Mouse (Mus musculus) myocyte (in vitro differentiated cells): ENCODE data around the gene Reep6.

ENCODE experiments used
- CEBPB ChIP-seq: IDR thresholded peaks from 2 replicates; pipeline ENCODE4 v1.6.1; 2011; ENCODE audit warnings: mild to moderate bottlenecking, moderate library complexity; ENCODE audit not compliant: poor library complexity, insufficient read depth, severe bottlenecking
- E2F4 ChIP-seq: IDR thresholded peaks from one replicate; pipeline ENCODE4 v1.6.1; 2011; ENCODE audit warnings: mild to moderate bottlenecking, control low read depth, moderate library complexity; ENCODE audit not compliant: insufficient read depth
- MAX ChIP-seq: IDR thresholded peaks from one replicate; pipeline ENCODE4 v1.6.1; 2011; ENCODE audit warnings: low read depth, mild to moderate bottlenecking, control low read depth
- MYOD1 ChIP-seq, 3 experiments: IDR thresholded peaks; one replicate each; pipeline ENCODE4 v1.6.1; 2011; ENCODE audit warnings: control low read depth in 2 of 3, low read depth in 2 of 3, mild to moderate bottlenecking in 2 of 3, moderate library complexity in 1 of 3; ENCODE audit not compliant: insufficient read length in 2 of 3, control insufficient read depth in 1 of 3
- MYOG ChIP-seq, 3 experiments: IDR thresholded peaks; one replicate each; pipeline ENCODE4 v1.6.1; 2011; ENCODE audit warnings: control low read depth in 2 of 3, low read depth in 2 of 3, mild to moderate bottlenecking in 2 of 3; ENCODE audit not compliant: insufficient read length in 2 of 3, control insufficient read depth in 1 of 3, insufficient read depth in 1 of 3
- POLR2A ChIP-seq: IDR thresholded peaks from one replicate; pipeline ENCODE4 v1.6.1; 2011; ENCODE audit warnings: low read depth, mild to moderate bottlenecking, control low read depth, moderate library complexity; ENCODE audit not compliant: insufficient read length
- POLR2AphosphoS2 ChIP-seq: IDR thresholded peaks from one replicate; pipeline ENCODE4 v1.6.1; 2011; ENCODE audit warnings: low read depth, control low read depth; ENCODE audit not compliant: insufficient read length
- REST ChIP-seq: IDR thresholded peaks from one replicate; pipeline ENCODE4 v1.6.1; 2011; ENCODE audit warnings: mild to moderate bottlenecking, control low read depth, moderate library complexity; ENCODE audit not compliant: insufficient read depth, insufficient read length
- SRF ChIP-seq: IDR thresholded peaks from one replicate; pipeline ENCODE4 v1.6.1; 2011; ENCODE audit warnings: low read depth; ENCODE audit not compliant: control insufficient read depth, insufficient read length
- TCF12 ChIP-seq: IDR thresholded peaks from one replicate; pipeline ENCODE4 v1.6.1; 2011; ENCODE audit warnings: mild to moderate bottlenecking, control low read depth; ENCODE audit not compliant: poor library complexity, insufficient read depth, severe bottlenecking
- TCF3 ChIP-seq: IDR thresholded peaks from one replicate; pipeline ENCODE4 v1.6.1; 2011; ENCODE audit warnings: low read depth, control low read depth; ENCODE audit not compliant: insufficient read length
- USF1 ChIP-seq: IDR thresholded peaks from one replicate; pipeline ENCODE4 v1.6.1; 2011; ENCODE audit warnings: low read depth, mild to moderate bottlenecking, control low read depth, moderate library complexity

DNA sequence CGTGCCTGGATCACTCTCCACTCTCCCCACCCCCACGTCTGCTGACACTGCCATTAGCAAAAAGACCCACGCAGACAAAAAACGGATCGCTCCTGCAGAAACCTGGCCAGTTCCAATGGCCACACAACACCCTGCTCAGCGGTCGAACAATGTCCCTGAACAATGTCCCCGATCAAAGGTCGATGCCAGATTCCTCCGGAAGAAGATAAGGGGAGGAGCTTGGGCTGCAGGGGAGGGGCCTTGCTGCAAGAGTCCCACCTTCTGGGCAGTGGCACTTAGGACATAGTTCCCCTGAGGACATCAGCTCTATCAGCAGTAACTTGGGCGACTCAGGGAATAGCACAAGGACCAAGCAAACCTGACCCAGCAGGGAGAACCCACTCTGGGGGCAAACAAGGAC is 22.1 kb downstream of the Reep6 start:
- TF ChIP-seq POLR2A: no peak
- no peak for TF ChIP-seq SRF
- no peak for TF ChIP-seq E2F4
- TF ChIP-seq MYOG (IDR thresholded peaks at IDR 0.05; ENCODE audit: control insufficient read depth in 1 of 3, insufficient read depth in 1 of 3, insufficient read length in 2 of 3, low read depth in 2 of 3): no peak
- no peak for TF ChIP-seq REST
- TF ChIP-seq CEBPB: no peak
- no peak for TF ChIP-seq TCF12
- no peak for TF ChIP-seq MYOD1 (IDR thresholded peaks at IDR 0.05; ENCODE audit: control insufficient read depth in 1 of 3, insufficient read length in 2 of 3, low read depth in 2 of 3)
- TF ChIP-seq POLR2AphosphoS2: no peak
- TF ChIP-seq USF1: no peak
- no peak for TF ChIP-seq MAX
- TF ChIP-seq TCF3: no peak
